Mouse (Mus musculus) adrenal gland, adult 18-20 months (tissue): Measurements from ENCODE around the gene Cct8l1. TPM values are rescaled to one million over a fixed set of nuclear protein-coding genes. Genes with fewer than 3 reads are reported as not detected.

Experiments used
- DNase-seq, 2 experiments: peaks; one replicate each; pipeline ENCODE4 v3.0.0; 2021 to 2022; ENCODE audit warnings: low spot score in 2 of 2
- total RNA-seq, 2 experiments: library from RNA; stranded (reverse); gene quantifications; 1 replicate in 1 of 2; 2 replicates in 1 of 2; pipeline ENCODE4 v1.2.3; 2021

The Cct8l1 gene
- total RNA-seq, 2 experiments from 2014 or later = 0.17 TPM; not detected in 1

DNA sequence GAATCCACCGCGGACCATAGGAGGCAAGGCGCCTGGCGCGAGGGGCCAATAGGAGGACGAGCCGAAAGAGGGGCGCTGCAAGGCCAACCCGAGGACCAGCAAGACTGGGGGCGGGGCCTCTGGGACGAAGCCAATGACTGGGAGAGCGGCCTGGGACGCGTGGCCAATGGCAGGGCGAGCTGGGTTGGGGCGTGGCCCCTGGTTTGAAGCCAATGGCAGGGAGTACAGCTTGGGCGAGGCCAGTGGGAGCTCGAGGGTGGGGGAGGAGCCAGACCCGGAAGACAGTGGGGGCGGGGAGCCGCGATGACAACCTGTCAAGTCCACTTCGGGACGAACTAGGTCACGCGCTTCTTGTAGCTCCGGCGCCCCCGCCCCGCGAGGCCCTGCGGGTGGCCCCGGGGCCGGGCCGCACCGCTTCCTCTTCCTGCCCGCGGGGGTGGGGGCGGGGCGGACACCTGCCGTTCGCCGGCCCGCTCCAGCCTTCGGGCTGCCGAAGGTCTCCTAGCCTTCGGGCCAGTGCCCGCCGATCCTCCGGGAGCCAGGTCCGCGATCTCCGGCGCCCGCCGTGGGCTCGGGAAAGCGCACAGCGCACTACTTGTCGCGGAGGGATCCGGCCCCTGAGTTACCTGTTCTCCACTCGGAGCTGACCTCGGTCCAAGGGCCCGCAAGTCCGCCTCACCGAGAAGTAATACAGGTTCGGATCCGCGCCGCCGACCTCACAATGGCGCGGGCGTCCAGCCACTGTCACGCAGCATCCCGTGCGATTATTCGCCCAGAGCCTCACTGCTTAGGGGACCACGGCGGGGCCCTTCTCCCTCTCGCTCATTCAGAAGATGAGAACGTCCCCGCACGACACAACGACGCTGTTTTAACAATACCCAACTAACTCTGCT is 13.9 kb downstream of the Cct8l1 start:
- peak; percentile 98 for DNase-seq

DNA sequence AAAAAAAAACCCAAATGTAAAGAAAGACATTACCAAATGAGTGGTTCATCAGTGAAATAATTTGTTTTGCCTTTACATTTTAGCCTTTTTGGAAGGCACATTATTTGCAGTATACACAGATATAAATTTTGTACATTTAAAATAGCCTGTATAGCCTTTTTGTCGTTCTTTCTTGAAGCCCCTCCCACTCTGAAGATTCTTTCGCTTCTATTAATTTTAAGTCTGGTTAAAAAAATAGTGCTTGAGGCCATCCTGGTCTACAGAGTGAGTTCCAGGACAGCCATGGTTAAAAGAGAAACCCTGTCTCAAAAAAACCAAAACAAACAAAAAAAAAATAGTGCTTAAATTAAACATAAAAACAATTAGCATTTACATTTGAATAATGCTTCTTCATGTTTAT is 14.8 kb downstream of the Cct8l1 start:
- DNase-seq = no peak

DNA sequence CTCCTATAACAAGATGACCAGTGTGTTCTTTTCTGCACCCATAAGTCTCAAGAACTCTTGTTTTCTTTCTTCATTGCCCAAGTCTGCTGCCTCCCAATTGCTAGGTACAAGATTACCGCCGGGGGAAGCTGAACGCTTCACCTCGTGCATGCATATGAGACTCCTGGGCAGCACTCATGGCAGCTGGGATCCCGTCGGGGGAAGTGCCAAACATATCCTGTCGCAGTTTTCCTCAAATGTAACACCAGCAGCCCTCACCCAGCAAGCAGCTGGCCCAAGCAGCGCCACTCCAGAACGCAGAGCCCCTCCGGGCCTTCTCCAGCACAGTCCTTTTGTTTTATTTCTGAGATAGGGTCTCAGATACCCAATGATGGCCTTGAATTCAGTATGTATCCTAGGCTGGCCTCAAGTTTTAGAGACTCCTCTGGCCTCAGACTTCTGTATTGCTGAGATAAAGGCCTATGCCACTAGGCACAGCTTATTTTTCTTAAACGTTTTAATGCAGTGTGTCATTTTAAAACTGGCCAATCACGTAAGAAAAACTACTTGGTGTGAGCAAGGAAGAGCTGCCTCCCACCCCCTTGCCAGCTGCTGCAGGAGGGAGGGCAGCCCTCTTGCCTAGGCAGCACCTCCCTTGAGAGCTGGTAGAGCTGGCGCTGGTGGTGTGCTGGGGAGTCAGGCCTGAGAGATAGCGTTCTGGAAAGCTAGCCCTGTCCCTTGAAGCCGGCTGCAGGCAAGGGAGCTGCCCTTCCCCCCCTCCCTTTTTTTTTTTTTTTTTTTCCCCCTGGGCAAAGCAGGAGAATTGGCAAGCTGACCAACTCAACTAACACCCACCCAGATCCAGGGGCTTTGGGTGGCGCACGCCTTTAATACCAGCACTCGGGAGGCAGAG is 16.6 kb downstream of the Cct8l1 start:
- no peak for DNase-seq

DNA sequence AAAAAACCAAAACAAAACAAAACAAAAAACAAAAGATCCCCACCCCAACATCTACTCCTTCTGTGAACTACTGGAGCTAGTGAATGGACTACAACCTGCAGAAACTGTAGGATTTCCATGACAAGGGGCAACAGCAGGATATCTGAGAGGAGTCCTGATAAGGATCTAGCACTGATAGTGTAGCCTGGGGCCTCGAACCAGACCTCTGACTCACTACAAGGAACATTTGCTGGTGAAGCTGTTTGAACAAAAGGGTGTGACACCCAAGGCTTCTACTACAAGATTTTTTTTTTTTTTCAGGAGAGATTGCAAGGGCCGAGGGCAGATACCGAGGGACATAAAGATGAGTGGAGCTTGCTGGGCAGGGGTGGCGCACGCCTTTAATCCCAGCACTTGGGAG is 17.4 kb downstream of the Cct8l1 start:
- no peak for DNase-seq

GRCm38 (mm10) chr5:25535566-25535965 is 19.7 kb downstream of the Cct8l1 start:
- no peak for DNase-seq

DNA sequence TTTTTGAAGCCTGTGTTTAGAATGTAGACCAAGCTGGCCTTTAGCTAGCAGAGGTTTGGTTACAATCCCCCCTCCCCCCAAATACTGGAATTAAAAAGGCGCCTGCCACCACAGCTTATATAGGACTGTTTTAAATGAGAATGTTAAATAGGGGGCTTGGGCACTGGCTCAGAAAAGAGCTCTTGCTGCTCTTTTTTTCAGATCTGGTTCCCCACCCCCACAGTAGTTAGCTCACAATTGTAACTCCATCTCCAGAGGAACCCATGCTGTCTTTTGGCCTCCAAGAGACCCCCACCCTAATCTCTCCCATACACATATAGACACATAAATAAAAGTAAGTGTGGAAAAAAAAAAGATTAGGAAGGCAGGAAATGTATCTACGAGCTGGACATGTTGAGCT is 20.6 kb downstream of the Cct8l1 start:
- no peak for DNase-seq

GRCm38 (mm10) chr5:25536921-25537409 is 21.1 kb downstream of the Cct8l1 start:
- no peak for DNase-seq

- DNase-seq = no peak
Measured at GRCm38 (mm10) chr5:25540412-25540811, 24.5 kb downstream of the Cct8l1 start.

- DNase-seq = no peak
Measured at GRCm38 (mm10) chr5:25540921-25541320, 25.1 kb downstream of the Cct8l1 start.

DNA sequence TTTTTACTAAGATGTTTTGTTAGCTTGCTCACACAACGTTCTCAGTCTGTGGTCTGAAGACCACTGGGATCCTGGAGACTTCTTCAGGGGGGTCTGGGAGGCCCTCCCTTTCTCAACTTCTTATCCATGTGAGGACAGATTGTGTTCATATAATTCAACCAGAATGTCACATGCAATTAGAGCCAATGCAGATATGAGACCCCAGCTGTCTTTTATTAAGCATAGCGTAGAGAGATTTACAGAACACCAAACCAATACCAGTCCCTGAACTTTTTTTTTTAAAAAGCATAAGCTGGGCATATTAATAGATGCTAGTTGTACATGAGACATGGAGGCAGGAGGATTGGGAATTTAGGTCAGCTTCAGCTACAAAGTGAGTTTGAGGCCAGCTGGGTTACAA is 25.8 kb downstream of the Cct8l1 start:
- no peak for DNase-seq

GRCm38 (mm10) chr5:25544061-25544460 is 28.2 kb downstream of the Cct8l1 start:
- DNase-seq = no peak

- DNase-seq = no peak
Measured at GRCm38 (mm10) chr5:25544566-25544965, 28.7 kb downstream of the Cct8l1 start.

- no peak for DNase-seq
Measured at GRCm38 (mm10) chr5:25546912-25547311, 31.0 kb downstream of the Cct8l1 start.

DNA sequence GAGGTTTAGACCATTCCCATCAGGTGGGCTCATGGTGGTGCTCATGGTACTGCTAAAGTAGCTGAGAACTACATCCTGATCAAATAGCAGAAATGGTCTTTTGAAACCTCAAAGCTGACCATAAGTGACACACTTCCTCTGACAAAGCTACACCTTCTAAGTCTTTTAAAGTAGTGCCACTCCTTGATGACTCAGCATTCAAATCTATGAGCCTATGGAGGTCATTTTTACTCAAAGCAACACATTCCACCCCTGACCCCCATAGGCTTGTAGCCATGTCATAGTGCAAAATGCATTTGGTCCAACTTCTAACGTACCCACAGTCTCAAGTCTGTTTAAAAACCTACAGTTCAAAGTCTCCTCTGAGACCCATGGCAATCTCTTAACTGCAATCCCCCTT is 35.0 kb downstream of the Cct8l1 start:
- no peak for DNase-seq

DNA sequence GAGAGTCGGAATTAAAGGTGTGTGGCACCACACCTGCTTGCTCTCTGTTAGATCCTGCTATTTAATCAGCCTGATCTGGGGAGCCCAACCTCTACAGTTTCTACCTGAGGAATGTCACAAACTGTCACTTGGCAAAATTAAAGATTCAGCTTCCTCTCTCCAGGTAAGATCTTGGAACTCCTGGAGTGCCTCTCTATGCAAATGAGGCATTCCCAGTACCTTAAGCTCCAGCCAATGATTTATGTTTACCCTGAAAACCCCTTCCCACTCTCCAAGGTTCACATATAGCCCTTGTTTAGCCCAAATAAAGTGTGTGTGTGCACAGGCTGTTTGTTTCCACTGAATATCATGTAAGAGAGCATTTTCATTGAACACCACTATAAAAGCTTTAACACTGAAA is 38.3 kb downstream of the Cct8l1 start:
- no peak for DNase-seq

DNA sequence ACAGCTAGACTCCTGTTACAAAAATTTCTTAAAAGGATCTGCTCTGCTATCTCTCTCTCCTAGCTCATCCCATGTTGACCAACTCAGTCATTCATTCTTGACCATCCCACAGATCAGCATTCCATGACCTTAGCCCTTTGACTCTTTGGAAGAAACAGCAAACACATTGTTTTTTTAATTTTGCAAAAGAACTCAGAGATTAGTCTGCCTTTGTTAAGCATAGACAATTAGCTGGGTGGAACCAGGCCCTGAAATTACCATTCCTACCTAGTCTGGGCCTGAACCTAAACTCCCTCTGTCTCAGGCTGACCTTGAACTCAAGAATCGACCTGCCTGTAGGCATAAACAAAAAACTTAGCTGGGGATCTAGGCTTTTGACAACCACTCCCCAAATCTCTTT is 38.8 kb downstream of the Cct8l1 start:
- no peak for DNase-seq

DNA sequence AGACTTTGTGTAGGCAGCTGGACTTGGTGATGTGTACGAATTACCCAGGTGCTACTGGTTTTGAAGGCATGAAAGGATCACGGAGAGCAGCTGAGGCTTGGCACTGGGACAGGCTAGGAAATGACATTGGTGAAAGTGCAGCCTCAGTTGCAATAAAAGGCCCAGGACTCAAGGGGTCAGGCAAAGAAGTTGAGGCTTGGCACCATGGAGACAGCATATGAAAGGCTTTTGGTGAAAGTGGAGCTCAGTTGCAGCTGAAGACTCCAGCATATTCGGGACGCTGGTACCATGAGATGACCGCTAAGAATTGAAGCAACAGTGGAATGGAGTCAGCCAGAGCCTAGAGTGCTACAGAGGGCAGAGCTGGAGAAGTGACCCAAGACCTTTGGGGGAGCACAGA is 39.8 kb downstream of the Cct8l1 start:
- DNase-seq = no peak

GRCm38 (mm10) chr5:25556363-25556762 is 40.5 kb downstream of the Cct8l1 start:
- no peak for DNase-seq
